Mouse (Mus musculus) liver, embryonic 12.5 days (tissue): Measurements from ENCODE around the gene G3bp1. TPM values are rescaled to one million over a fixed set of nuclear protein-coding genes. Genes with fewer than 3 reads are reported as not detected.
A peak's percentile ranks its signal among the peaks of the same experiment; 100 is the strongest.

Experiments
- ATAC-seq: fragments of 200-750 bp; cut with Nextera tagmentation; 2 replicates; pipeline ENCODE4 v1.8.0; 2017; ENCODE audit warnings: moderate number of reproducible peaks, mild to moderate bottlenecking, moderate library complexity
- H3K27ac ChIP-seq: fragments of 300-500 bp; sonication (generic); 2 replicates; pipeline ENCODE4 v1.5.1; 2016; ENCODE audit warnings: mild to moderate bottlenecking
- H3K27me3 ChIP-seq: fragments of 300-500 bp; sonication (generic); replicated peaks from 2 replicates; pipeline ENCODE4 v1.6.1; 2016; ENCODE audit warnings: mild to moderate bottlenecking, moderate library complexity
- H3K36me3 ChIP-seq: fragments of 300-500 bp; sonication (generic); 2 replicates; pipeline ENCODE4 v1.6.1; 2016; ENCODE audit warnings: mild to moderate bottlenecking, moderate library complexity
- H3K4me1 ChIP-seq: fragments of 300-500 bp; sonication (generic); 2 replicates; pipeline ENCODE4 v1.6.1; 2016
- H3K4me2 ChIP-seq: fragments of 300-500 bp; sonication (generic); 2 replicates; pipeline ENCODE4 v1.6.1; 2016; ENCODE audit warnings: mild to moderate bottlenecking, moderate library complexity
- H3K4me3 ChIP-seq: fragments of 300-500 bp; sonication (generic); 2 replicates; pipeline ENCODE4 v1.5.1; 2016; ENCODE audit warnings: mild to moderate bottlenecking, moderate library complexity
- H3K9ac ChIP-seq: fragments of 300-500 bp; sonication (generic); 2 replicates; pipeline ENCODE4 v1.6.1; 2016; ENCODE audit warnings: mild to moderate bottlenecking, moderate library complexity
- H3K9me3 ChIP-seq: fragments of 300-500 bp; sonication (generic); replicated peaks from 2 replicates; pipeline ENCODE4 v1.6.1; 2016; ENCODE audit warnings: mild to moderate bottlenecking, moderate library complexity
- WGBS: fragments of 180-500 bp; shearing (Covaris S2); methylation state at CpG from one replicate; pipeline ENCODE4 v1.1.7; 2016; ENCODE audit not compliant: insufficient replicate concordance; 5-methylcytosine and 5-hydroxymethylcytosine counted together
- polyA plus RNA-seq: library from polyadenylated mRNA; unstranded; fragments of >200 nt; fragmentation: Nextera tagmentation; extraction: Ambion mirVana; gene quantifications from 2 replicates; pipeline ENCODE4 v1.2.1, GENCODE M21; 2016

Gene G3bp1
- 136 TPM in 2 replicates for polyA plus RNA-seq

GRCm38 (mm10) chr11:55469048-55469843 is at the start of gene G3bp1:
TSS of gene G3bp1 (plus strand) at chr11:55469685.
- peak; percentile 92 for ATAC-seq
- peak within 1 kb of the TSS; percentile 77 for H3K4me2 ChIP-seq
- peaks cover 53% of the 10 kb centered on the region for H3K4me1 ChIP-seq
- H3K36me3 ChIP-seq = peaks cover 32% of the 10 kb centered on the region
- H3K27ac ChIP-seq = peak within 1 kb of the TSS; percentile 96
- peak within 1 kb of the TSS; percentile 90 for H3K9ac ChIP-seq
- no peaks in the 10 kb centered on the region for H3K27me3 ChIP-seq
- no peaks in the 10 kb centered on the region for H3K9me3 ChIP-seq
- under 1% methylated on average over 57 of the region's 57 CpGs for WGBS
- H3K4me3 ChIP-seq = peak within 1 kb of the TSS; percentile 77

- no peak within 1 kb of the TSS for H3K9ac ChIP-seq
- no peak within 1 kb of the TSS for H3K4me3 ChIP-seq
- WGBS = 75% methylated on average over 1 of the region's 1 CpGs
- peaks cover 17% of the 10 kb centered on the region for H3K4me1 ChIP-seq
- ATAC-seq = no peak
- H3K27me3 ChIP-seq = peaks cover 11% of the 10 kb centered on the region; the same call in 1 of the 2 replicates
- H3K4me2 ChIP-seq = no peak within 1 kb of the TSS
- H3K36me3 ChIP-seq = no peaks in the 10 kb centered on the region
- no peak within 1 kb of the TSS for H3K27ac ChIP-seq
- H3K9me3 ChIP-seq = no peaks in the 10 kb centered on the region
These were observed 46.5 kb upstream of the G3bp1 start, which contains the start of gene Sparc for GRCm38 (mm10) chr11:55422978-55423377. TSS of gene Sparc (minus strand) at chr11:55423183.

DNA sequence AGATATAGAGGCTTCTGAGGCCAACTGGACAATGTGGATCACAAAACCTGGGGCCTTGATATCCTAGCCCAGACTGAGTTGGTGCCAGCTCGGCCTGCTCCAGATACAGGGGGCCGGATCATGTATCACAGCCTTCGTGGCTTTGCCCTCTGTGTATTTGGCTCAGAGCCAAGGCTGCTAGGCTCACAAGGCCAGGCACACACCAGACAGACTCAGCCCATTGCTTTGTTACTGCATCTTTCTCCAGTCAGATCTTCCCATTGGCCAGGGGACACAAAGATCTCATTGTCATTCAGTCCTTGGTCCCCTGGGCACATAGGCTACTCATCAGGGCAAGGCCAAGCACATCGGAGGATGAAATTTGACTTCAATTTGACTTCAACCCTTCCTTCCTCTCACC is 45.7 kb upstream of the G3bp1 start:
- Histone ChIP-seq H3K27me3 (peaks cover 14% of the 10 kb centered on the region; the same call in 1 of the 2 replicates), H3K4me1 (peaks cover 15% of the 10 kb centered on the region; the same call in 1 of the 2 replicates), H3K9ac (no peak overlapping the region), H3K4me3 (no peak overlapping the region), H3K4me2 (no peak overlapping the region), H3K27ac (no peak overlapping the region), H3K9me3 (no peaks in the 10 kb centered on the region), H3K36me3 (no peaks in the 10 kb centered on the region)
- 66% methylated on average over 4 of the region's 4 CpGs for WGBS
- ATAC-seq = no peak; the same call in 1 of the 2 replicates

- H3K27ac ChIP-seq = no peak overlapping the region
These were observed 44.6 kb upstream of the G3bp1 start for GRCm38 (mm10) chr11:55424746-55425360.

GRCm38 (mm10) chr11:55428186-55429012 is 41.1 kb upstream of the G3bp1 start:
- Histone ChIP-seq H3K4me3 (no peak overlapping the region), H3K27ac (peak overlapping the region; percentile 80), H3K9ac (no peak overlapping the region), H3K4me2 (no peak overlapping the region), H3K36me3 (no peaks in the 10 kb centered on the region), H3K4me1 (no peaks in the 10 kb centered on the region; the same call in 1 of the 2 replicates), H3K9me3 (no peaks in the 10 kb centered on the region), H3K27me3 (0 out of 2 replicates have a peak, but pooled peaks cover 3% of the 10 kb centered on the region)
- WGBS = 40% methylated on average over 16 of the region's 16 CpGs
- ATAC-seq = peak; percentile 66

More at GRCm38 (mm10) chr11:55424746-55425360, 44.6 kb upstream of the G3bp1 start:
- Histone ChIP-seq H3K4me3 (no peak overlapping the region), H3K4me1 (peaks cover 10% of the 10 kb centered on the region; the same call in 1 of the 2 replicates), H3K9me3 (no peaks in the 10 kb centered on the region), H3K27me3 (peaks cover 4% of the 10 kb centered on the region; the same call in 1 of the 2 replicates), H3K9ac (no peak overlapping the region), H3K4me2 (no peak overlapping the region), H3K36me3 (no peaks in the 10 kb centered on the region)
- no peak for ATAC-seq
- 68% methylated on average over 8 of the region's 8 CpGs for WGBS

DNA sequence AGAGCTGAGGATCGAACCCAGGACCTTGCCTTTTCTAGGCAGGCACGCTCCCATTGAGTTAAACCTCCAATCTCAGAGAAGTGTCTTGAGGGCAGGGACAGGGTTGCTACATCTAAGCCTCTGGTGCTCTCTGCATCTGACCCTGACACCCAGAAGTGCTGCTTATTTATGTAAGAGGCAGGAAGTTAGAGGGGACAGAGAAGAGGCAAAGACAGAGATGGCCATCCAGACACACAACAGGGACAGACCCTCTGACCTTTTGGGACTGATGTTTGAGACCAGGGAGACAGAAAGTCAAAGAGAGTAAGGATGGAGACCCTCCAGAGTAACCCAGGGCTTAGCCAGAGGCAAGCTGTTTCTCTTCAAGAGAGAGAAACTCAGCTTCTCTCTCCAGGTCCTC is 39.5 kb upstream of the G3bp1 start:
- ATAC-seq = no peak
- WGBS = 75% methylated on average over 2 of the region's 2 CpGs
- no peak overlapping the region for H3K4me3 ChIP-seq
- H3K4me1 ChIP-seq = no peaks in the 10 kb centered on the region
- no peak overlapping the region for H3K4me2 ChIP-seq
- H3K27ac ChIP-seq = no peak overlapping the region
- H3K36me3 ChIP-seq = no peaks in the 10 kb centered on the region
- H3K27me3 ChIP-seq = 0 out of 2 replicates have a peak, but pooled peaks cover 3% of the 10 kb centered on the region
- no peaks in the 10 kb centered on the region for H3K9me3 ChIP-seq
- H3K9ac ChIP-seq = no peak overlapping the region

GRCm38 (mm10) chr11:55432981-55433380 is 36.5 kb upstream of the G3bp1 start:
- Histone ChIP-seq H3K36me3 (no peaks in the 10 kb centered on the region), H3K9me3 (no peaks in the 10 kb centered on the region), H3K4me2 (no peak overlapping the region), H3K4me1 (no peaks in the 10 kb centered on the region), H3K9ac (no peak overlapping the region), H3K27ac (no peak overlapping the region), H3K4me3 (no peak overlapping the region), H3K27me3 (0 out of 2 replicates have a peak, but pooled peaks cover 3% of the 10 kb centered on the region)
- no peak for ATAC-seq
- WGBS = 23% methylated on average over 3 of the region's 3 CpGs

- 65% methylated on average over 6 of the region's 6 CpGs for WGBS
- Histone ChIP-seq H3K4me2 (no peak overlapping the region), H3K9ac (no peak overlapping the region), H3K27ac (no peak overlapping the region), H3K4me3 (no peak overlapping the region), H3K36me3 (no peaks in the 10 kb centered on the region), H3K4me1 (no peaks in the 10 kb centered on the region), H3K9me3 (no peaks in the 10 kb centered on the region), H3K27me3 (no peaks in the 10 kb centered on the region)
- ATAC-seq = no peak
These were observed 33.4 kb upstream of the G3bp1 start for GRCm38 (mm10) chr11:55436089-55436488.

GRCm38 (mm10) chr11:55438031-55438430 is 31.5 kb upstream of the G3bp1 start:
- ATAC-seq = no peak
- no peaks in the 10 kb centered on the region for H3K27me3 ChIP-seq
- 55% methylated on average over 4 of the region's 4 CpGs for WGBS

DNA sequence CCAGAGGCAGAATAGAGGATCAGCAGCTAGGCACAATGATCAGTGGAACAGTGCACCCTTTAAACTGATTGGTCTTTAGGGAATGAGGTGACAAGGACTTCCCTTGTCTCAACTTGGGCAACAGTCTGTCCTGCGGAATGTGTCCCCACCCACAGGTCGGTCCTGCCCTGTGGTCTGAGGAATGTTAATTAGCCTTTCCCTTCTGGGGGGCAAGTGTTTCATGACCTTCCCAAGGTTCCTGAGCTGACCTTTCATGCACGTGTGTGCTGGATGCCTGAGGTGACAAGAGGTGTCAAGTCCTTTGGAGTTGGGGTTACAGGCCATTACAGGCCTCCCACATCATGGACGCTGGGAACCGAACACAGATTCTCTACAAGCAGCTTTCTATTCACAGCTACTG is 29.8 kb upstream of the G3bp1 start:
- ATAC-seq = no peak
- H3K4me2 ChIP-seq = no peak overlapping the region
- no peak overlapping the region for H3K9ac ChIP-seq
- WGBS = 63% methylated on average over 5 of the region's 5 CpGs
- H3K4me3 ChIP-seq = no peak overlapping the region
- H3K27me3 ChIP-seq = no peaks in the 10 kb centered on the region
- 0 out of 2 replicates have a peak, but pooled peaks cover 5% of the 10 kb centered on the region for H3K36me3 ChIP-seq
- H3K9me3 ChIP-seq = no peaks in the 10 kb centered on the region
- no peak overlapping the region for H3K27ac ChIP-seq
- no peaks in the 10 kb centered on the region for H3K4me1 ChIP-seq

More at GRCm38 (mm10) chr11:55438031-55438430, 31.5 kb upstream of the G3bp1 start:
- no peak overlapping the region for H3K4me3 ChIP-seq
- no peak overlapping the region for H3K4me2 ChIP-seq
- H3K9me3 ChIP-seq = no peaks in the 10 kb centered on the region
- H3K27ac ChIP-seq = no peak overlapping the region
- H3K9ac ChIP-seq = no peak overlapping the region
- H3K4me1 ChIP-seq = no peaks in the 10 kb centered on the region
- H3K36me3 ChIP-seq = no peaks in the 10 kb centered on the region

GRCm38 (mm10) chr11:55444772-55445171 is 24.7 kb upstream of the G3bp1 start:
- Histone ChIP-seq H3K36me3 (peaks cover 39% of the 10 kb centered on the region), H3K27ac (no peak overlapping the region), H3K4me2 (no peak overlapping the region), H3K9me3 (no peaks in the 10 kb centered on the region), H3K27me3 (no peaks in the 10 kb centered on the region), H3K4me3 (no peak overlapping the region), H3K9ac (no peak overlapping the region), H3K4me1 (peaks cover 8% of the 10 kb centered on the region; the same call in 1 of the 2 replicates)
- ATAC-seq = no peak
- WGBS = 3% methylated on average over 1 of the region's 1 CpGs
